Mouse (Mus musculus) WW6 (cell line): ENCODE results near the gene Tdrkh.

ENCODE experiments used
- DNase-seq: peaks from one replicate; pipeline ENCODE4 v3.0.0-alpha.2; 2013; ENCODE audit warnings: low read depth, low spot score

Gene Tdrkh

GRCm38 (mm10) chr3:94463926-94464578 lies 51.0 kb downstream of the Tdrkh start:
- DNase-seq: no peak

DNA sequence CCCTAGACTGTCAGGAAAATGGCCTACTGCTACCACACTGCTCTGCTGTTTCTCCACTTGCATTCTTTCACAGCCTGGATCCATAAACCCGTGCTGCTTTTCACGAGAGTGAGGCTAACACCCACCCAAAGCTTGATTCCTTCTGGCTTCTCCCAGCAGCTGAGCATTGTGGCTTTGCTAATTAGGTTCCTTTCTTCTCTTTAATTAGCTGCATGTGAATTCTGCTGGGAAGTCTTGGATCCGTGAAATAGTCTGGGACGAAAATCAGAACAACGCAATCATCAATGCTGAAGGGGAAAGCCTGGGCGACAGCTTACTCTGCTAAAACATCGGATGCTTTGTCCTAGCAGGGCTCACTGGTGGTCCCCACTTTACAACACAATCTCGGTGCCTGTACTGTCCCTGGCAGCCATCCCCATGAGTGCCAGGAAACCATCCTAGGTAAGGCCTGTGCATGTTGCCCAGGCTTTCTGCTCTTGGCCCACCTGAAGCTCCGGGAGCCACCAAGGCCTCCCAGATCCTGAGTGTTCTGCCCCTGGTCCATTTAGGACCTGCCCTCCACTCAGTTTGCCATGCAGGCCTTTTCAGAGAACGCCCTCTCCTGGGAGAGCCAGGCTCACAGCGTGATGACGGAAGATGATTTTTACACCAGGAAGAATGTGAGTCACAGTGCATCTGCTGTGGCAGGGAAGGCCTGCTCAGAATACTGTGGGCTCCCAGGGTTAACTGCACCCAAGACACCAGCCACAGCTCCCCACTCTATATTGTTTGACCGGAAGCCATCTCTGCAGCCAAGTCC lies 52.8 kb downstream of the Tdrkh start:
- no peak for DNase-seq

DNA sequence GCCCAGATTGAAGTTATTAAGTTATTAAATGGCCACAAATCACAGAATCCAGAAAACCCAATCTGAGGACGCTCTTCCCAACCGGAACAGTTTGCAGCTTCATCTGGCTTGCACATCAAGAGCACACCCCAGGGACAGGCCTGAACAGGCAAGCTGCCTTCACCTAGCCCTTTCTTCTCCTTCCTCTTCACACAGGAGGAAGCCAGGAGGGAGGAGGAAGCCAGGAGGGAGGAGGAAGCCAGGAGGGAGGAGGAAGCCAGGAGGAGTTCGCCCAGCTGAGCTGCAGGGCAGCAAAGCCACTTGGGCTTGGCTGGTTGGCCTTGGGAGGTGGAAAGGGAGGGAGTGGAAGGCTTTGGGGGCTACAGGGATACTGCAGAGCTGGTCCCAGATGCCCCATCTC lies 55.9 kb downstream of the Tdrkh start:
- no peak for DNase-seq

- DNase-seq: no peak
Measured at GRCm38 (mm10) chr3:94472447-94473114, 59.5 kb downstream of the Tdrkh start.

DNA sequence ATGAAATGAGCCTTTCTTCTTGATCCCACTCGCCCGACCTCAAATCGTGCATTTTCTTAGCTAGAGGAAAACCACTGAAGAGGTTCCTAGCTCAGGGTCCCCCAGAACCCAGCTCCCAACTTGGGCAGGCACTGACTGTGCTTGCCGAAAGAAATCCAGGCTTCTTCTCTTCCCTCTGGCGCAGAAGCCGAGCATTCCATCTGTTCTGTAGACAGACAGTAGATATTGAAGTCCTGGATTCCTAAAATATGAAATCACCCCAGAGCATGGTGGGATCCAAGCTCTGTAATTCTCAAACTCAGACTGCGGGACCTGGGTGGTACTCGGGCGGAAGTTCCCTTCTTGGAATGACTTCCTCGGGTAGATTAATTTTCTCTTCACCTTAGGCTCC lies 60.0 kb downstream of the Tdrkh start:
- DNase-seq: no peak

GRCm38 (mm10) chr3:94473567-94474232 lies 60.6 kb downstream of the Tdrkh start:
- no peak for DNase-seq

DNA sequence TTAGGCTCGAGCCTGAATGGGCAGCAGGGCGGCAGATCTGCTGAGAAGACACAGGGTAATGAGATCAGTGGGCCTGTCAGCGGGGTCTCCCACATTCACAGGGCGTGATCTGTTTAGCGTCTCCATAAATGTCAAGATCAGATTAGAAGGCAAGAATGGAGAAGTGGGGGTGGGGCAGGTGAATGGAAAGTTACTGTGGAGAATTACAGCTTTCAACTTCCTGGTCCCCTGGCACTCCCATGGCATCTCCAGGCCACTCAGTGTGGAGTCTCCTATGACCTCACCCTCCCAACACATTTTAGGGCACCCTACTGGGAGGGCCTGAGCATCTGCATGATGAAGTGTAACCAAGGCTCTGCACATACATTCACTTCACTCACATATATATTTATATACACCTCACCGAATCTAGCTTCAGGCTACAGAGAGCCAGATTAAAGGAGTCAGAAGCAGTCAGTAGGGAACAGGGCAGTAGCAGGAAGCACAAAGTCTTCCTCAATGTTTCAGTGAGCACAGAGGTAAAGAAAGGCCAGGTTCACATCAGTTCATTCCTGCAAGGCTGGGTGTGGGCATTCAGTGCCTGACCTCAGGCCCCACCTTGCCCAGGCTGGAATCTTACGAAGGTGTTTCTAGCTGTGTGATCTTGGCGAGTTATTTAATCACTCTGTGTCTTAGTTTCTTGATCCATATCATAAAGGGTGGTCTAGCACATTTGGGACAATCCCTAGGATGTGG lies 63.4 kb downstream of the Tdrkh start:
- DNase-seq: no peak

- no peak for DNase-seq
Measured at GRCm38 (mm10) chr3:94477444-94477843, 64.4 kb downstream of the Tdrkh start.

- DNase-seq: no peak
Measured at GRCm38 (mm10) chr3:94477981-94478422, 64.9 kb downstream of the Tdrkh start, which contains the start of gene Celf3. Gene Celf3 (plus strand): TSS chr3:94478295.

GRCm38 (mm10) chr3:94478591-94479169 lies 65.6 kb downstream of the Tdrkh start:
- DNase-seq: no peak

- DNase-seq: no peak
Measured at GRCm38 (mm10) chr3:94479564-94479963, 66.5 kb downstream of the Tdrkh start.

DNA sequence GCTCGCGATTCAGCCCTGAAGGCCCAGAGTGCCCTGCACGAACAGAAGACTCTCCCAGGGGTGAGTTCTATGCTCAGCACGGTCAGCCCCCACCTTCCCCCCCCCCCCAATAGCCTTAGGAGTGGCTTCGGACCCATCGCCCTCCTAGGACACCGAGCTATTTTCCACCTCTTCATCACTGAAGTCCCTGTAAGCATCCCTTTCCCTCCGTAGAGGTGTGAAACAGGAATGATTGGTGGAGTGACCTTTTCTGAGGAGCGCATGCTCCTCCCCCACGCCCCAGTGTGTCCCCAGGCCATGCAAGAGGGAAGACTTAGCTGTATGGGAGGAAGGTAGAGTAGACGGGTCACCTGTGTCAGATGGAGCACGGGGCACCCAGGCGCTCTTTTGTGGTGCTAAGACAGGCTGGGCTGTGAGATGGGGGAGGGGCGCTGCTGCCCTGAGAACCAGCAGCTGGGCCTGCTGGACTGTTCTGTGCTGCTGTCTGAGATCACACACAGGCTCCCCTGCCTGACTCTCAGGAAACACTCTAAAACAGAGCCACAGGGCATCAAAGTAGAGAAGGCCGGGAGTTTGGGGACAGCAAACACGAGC lies 67.3 kb downstream of the Tdrkh start, which contains the start of gene Riiad1:
TSS of gene Riiad1 (minus strand) at position 51 of the 594 bp plus-strand sequence.
- no peak for DNase-seq

- DNase-seq: no peak
Measured at GRCm38 (mm10) chr3:94481429-94481828, 68.4 kb downstream of the Tdrkh start.

- no peak for DNase-seq
Measured at GRCm38 (mm10) chr3:94482764-94483385, 69.8 kb downstream of the Tdrkh start.

DNA sequence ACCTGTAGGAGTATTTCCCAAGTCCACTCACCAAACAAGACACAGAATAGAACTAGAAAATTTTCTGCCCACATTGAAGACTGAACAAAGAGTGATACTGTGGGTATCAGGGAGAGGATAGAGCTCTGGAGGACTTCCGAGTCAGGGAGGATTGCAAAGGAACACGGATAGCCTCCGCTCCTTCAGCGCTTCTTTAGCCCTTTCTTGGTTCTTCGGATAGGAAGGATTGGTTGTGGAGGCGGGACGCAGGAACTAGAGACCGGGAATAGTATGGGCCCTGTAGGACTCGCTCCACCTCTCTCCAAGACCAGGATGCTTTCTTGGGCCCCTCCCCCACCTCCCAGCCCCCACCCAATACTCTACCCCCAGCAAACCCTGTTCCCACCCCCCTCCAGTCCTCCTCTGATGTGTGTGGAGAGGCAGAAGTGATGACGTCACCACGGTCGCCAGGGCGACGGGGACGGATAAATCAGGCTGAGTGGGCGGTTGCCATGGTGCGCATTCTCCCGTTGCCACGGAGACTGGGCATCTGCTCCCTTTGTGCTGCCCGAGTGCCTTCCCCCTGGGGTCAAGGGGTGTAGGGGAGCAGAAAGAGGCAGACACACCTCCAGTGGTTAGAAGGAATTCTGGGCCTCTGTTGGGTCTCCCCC lies 70.8 kb downstream of the Tdrkh start:
- no peak for DNase-seq
